Mouse (Mus musculus) limb, embryonic 15.5 days (tissue): ENCODE measurements around the gene Kcnk1. TPM values are rescaled to one million over a fixed set of nuclear protein-coding genes. Genes with fewer than 3 reads are reported as not detected.
A peak's percentile ranks its signal among the peaks of the same experiment; 100 is the strongest.

Source experiments
- ATAC-seq: fragments of 200-750 bp; cut with Nextera tagmentation; 2 replicates; pipeline ENCODE4 v1.8.0; 2017; ENCODE audit warnings: low read depth, moderate TSS enrichment; ENCODE audit not compliant: insufficient number of reproducible peaks, low FRiP score, low TSS enrichment
- H3K27ac ChIP-seq: fragments of 300-500 bp; sonication (generic); 2 replicates; pipeline ENCODE4 v1.5.1; 2015; ENCODE audit warnings: moderate library complexity, mild to moderate bottlenecking, inconsistent platforms
- H3K27me3 ChIP-seq: fragments of 300-500 bp; sonication (generic); 2 replicates; pipeline ENCODE4 v1.6.1; 2015; ENCODE audit warnings: inconsistent platforms
- H3K36me3 ChIP-seq: fragments of 300-500 bp; sonication (generic); 2 replicates; pipeline ENCODE4 v1.6.1; 2015; ENCODE audit warnings: inconsistent platforms
- H3K4me1 ChIP-seq: fragments of 300-500 bp; sonication (generic); 2 replicates; pipeline ENCODE4 v1.6.1; 2015; ENCODE audit warnings: inconsistent platforms
- H3K4me2 ChIP-seq: fragments of 300-500 bp; sonication (generic); 2 replicates; pipeline ENCODE4 v1.6.1; 2015; ENCODE audit warnings: mild to moderate bottlenecking, inconsistent platforms
- H3K4me3 ChIP-seq: fragments of 300-500 bp; sonication (generic); 2 replicates; pipeline ENCODE4 v1.5.1; 2015; ENCODE audit warnings: mild to moderate bottlenecking, inconsistent platforms
- H3K9ac ChIP-seq: fragments of 300-500 bp; sonication (generic); 2 replicates; pipeline ENCODE4 v1.6.1; 2015; ENCODE audit warnings: inconsistent platforms
- H3K9me3 ChIP-seq: fragments of 300-500 bp; sonication (generic); 2 replicates; pipeline ENCODE4 v1.6.1; 2016; ENCODE audit warnings: inconsistent platforms
- WGBS: fragments of 180-500 bp; shearing (Covaris S2); methylation state at CpG from one replicate; pipeline ENCODE4 v1.1.7; 2015; 5-methylcytosine and 5-hydroxymethylcytosine counted together
- polyA plus RNA-seq: library from polyadenylated mRNA; unstranded; fragments of >200 nt; fragmentation: Nextera tagmentation; extraction: Ambion mirVana; gene quantifications from 2 replicates; pipeline ENCODE4 v1.2.1, GENCODE M21; 2015

The Kcnk1 gene
- polyA plus RNA-seq = 25.7 and 25.8 TPM in 2 replicates

DNA sequence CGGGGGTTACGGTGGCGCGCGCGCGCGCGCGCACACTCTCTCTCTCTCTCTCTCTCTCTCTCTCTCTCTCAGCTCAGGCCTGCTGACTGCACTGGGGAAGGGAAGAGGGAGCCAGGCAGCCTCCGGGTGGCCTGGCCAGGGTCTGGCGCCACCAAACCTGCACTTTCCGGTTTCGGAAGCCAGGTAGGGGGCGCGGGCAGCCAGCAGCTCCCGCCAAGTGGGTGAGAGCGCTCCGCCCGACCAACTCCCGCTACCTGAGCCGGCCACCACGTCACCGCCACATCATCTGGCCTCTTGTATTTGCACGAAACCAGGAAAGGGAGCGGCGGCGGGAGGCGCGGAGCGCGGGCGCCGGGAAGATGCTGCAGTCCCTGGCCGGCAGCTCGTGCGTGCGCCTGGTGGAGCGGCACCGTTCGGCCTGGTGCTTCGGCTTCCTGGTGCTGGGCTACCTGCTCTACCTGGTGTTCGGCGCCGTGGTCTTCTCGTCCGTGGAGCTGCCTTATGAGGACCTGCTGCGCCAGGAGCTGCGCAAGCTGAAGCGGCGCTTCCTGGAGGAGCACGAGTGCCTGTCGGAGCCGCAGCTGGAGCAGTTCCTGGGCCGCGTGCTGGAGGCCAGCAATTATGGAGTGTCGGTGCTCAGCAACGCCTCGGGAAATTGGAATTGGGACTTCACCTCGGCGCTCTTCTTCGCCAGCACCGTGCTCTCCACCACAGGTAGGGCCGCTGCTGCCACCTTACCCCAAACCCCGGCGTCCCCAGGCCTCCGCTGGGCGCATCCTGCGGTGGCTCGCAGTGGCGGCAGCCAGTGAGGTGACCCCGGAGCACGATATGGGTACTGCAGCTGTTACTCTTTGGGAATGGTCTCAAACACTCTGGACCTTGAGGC is at the start of gene Kcnk1:
TSS of gene Kcnk1 (plus strand) at position 70 of the 886 bp plus-strand sequence.
- H3K27ac ChIP-seq = peak within 1 kb of the TSS; percentile 70
- no peaks in the 10 kb centered on the region for H3K9me3 ChIP-seq
- peak within 1 kb of the TSS; percentile 54 for H3K9ac ChIP-seq
- H3K4me3 ChIP-seq = peak within 1 kb of the TSS; percentile 64
- peak within 1 kb of the TSS; percentile 89 for H3K4me2 ChIP-seq
- H3K27me3 ChIP-seq = peaks cover 6% of the 10 kb centered on the region
- under 1% methylated on average over 70 of the region's 73 CpGs for WGBS
- H3K4me1 ChIP-seq = peaks cover 31% of the 10 kb centered on the region
- ATAC-seq = peak; percentile 27; the same call in 1 of the 2 replicates
- no peaks in the 10 kb centered on the region for H3K36me3 ChIP-seq

- peaks cover 8% of the 10 kb centered on the region for H3K27me3 ChIP-seq
- no peak overlapping the region for H3K9ac ChIP-seq
- H3K9me3 ChIP-seq = no peaks in the 10 kb centered on the region
- WGBS = 80% methylated on average over 9 of the region's 9 CpGs
- ATAC-seq = no peak
- H3K36me3 ChIP-seq = no peaks in the 10 kb centered on the region
- H3K27ac ChIP-seq = no peak overlapping the region
- H3K4me2 ChIP-seq = no peak overlapping the region
- H3K4me1 ChIP-seq = peaks cover 2% of the 10 kb centered on the region; the same call in 1 of the 2 replicates
- H3K4me3 ChIP-seq = no peak overlapping the region
Observed at GRCm38 (mm10) chr8:125948696-125949308, 46.2 kb upstream of the Kcnk1 start.

DNA sequence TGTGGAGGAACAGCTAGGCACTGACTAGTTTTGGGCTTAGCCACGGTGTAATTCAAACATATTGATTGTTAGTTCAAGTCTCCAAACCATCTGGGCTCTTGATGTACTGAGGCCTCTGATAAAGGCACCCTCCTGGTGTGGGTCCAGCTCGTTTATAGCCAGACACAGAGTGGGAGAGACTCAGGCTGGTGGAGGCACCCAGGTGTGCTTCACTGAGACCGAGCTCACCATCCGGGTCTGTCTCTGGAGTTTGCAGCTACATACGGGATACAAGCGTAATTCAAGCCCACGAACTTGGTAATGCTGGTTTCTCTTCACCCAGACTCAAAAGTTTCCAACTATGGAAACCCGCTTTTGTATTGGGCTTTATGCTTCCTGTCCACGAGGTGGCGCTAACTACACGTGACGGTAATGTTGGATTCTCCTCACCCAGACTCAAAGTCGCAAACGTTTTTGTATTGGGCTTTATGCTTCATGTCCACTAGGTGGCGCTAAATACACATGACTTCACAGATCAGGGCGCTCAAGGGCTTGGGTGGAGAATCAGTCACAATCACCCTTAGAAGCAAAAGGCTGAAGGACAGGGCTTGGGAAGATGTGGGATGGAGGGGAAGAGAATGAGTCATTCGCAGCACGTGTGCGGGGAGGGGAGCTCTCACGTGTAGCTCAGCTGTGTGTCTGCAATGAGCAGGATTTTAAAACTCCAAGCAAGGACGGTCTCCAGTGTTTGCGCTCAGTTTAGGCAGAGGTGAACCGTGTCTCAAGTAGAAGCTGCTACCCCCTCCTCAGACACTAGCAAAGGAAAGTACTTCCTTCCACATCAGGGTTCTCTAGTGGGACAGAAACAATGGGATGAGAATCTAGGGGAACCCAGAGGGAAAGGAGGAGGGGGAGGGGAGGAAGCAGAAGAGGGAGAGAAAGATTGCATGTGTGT is 44.7 kb upstream of the Kcnk1 start:
- Histone ChIP-seq H3K4me3 (no peak overlapping the region), H3K4me1 (peaks cover 2% of the 10 kb centered on the region; the same call in 1 of the 2 replicates), H3K27ac (no peak overlapping the region), H3K9ac (no peak overlapping the region), H3K9me3 (no peaks in the 10 kb centered on the region), H3K27me3 (peaks cover 8% of the 10 kb centered on the region), H3K36me3 (no peaks in the 10 kb centered on the region), H3K4me2 (no peak overlapping the region)
- ATAC-seq = peak; percentile 45; the same call in 1 of the 2 replicates
- WGBS = 18% methylated on average over 23 of the region's 23 CpGs

DNA sequence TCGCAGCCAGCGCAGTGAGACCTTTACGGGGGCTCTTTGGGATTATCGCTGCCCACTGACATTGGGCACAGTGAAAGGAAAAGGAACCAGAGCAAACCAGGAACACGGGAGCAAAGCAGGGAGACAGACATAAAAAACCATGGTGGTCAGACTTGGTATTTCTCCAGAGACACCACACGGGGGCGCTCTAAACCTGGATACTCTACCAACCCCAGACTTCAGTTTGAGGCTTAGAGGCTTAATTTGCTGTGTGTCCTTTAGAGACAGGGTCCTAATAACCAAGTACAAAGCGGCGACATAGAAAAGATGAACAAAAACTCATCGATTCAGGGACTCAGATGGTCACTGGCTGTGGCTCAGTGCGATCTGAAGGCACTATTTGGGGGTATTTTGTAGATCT is 39.3 kb upstream of the Kcnk1 start:
- Histone ChIP-seq H3K9me3 (no peaks in the 10 kb centered on the region), H3K9ac (no peak overlapping the region), H3K36me3 (no peaks in the 10 kb centered on the region), H3K4me1 (no peaks in the 10 kb centered on the region; the same call in 1 of the 2 replicates), H3K4me3 (0 out of 2 replicates have a peak overlapping the region, but pooled peaks have one; percentile 5), H3K27me3 (peaks cover 8% of the 10 kb centered on the region), H3K4me2 (no peak overlapping the region), H3K27ac (no peak overlapping the region)
- WGBS = 10% methylated on average over 11 of the region's 11 CpGs
- no peak for ATAC-seq

- Histone ChIP-seq H3K9me3 (no peaks in the 10 kb centered on the region), H3K27me3 (peaks cover 4% of the 10 kb centered on the region), H3K27ac (no peak overlapping the region), H3K36me3 (no peaks in the 10 kb centered on the region), H3K4me1 (no peaks in the 10 kb centered on the region; the same call in 1 of the 2 replicates), H3K4me2 (no peak overlapping the region), H3K9ac (no peak overlapping the region), H3K4me3 (no peak overlapping the region)
- ATAC-seq = no peak
- 66% methylated on average over 9 of the region's 9 CpGs for WGBS
Observed at GRCm38 (mm10) chr8:125956796-125957195, 38.2 kb upstream of the Kcnk1 start.

- ATAC-seq = no peak
- Histone ChIP-seq H3K27me3 (no peaks in the 10 kb centered on the region), H3K27ac (no peak overlapping the region), H3K4me2 (no peak overlapping the region), H3K36me3 (no peaks in the 10 kb centered on the region), H3K4me3 (no peak overlapping the region), H3K4me1 (no peaks in the 10 kb centered on the region; the same call in 1 of the 2 replicates), H3K9ac (no peak overlapping the region), H3K9me3 (no peaks in the 10 kb centered on the region)
- 28% methylated on average over 13 of the region's 13 CpGs for WGBS
Observed at GRCm38 (mm10) chr8:125957226-125957993, 37.6 kb upstream of the Kcnk1 start.

GRCm38 (mm10) chr8:125957994-125958368 is 37.0 kb upstream of the Kcnk1 start:
- Histone ChIP-seq H3K9ac (no peak overlapping the region), H3K27me3 (no peaks in the 10 kb centered on the region; the same call in 1 of the 2 replicates), H3K4me1 (no peaks in the 10 kb centered on the region; the same call in 1 of the 2 replicates), H3K36me3 (no peaks in the 10 kb centered on the region), H3K9me3 (no peaks in the 10 kb centered on the region), H3K4me2 (no peak overlapping the region), H3K27ac (no peak overlapping the region), H3K4me3 (no peak overlapping the region)
- WGBS = 46% methylated on average over 1 of the region's 1 CpGs
- ATAC-seq = no peak

DNA sequence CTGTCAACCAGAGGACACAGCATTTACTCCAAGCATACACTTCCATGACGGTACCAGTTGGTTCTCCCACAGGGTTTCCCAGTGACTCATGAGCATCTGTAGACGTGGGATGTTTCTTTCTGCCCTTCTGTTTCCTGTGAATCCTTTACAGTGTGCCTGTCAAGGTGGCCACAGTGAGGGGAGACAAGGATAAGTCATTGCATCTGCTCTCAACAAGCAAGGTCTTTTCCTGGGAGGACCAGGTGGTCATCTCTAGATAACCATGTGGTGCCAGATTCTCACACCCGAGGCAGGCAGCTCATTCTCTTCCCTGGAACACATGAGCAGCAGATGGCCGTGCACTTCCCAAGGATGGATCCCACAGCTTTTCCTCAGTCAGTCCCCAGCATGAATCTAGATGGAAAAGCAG is 35.6 kb upstream of the Kcnk1 start:
- Histone ChIP-seq H3K36me3 (no peaks in the 10 kb centered on the region), H3K9ac (no peak overlapping the region), H3K27me3 (peaks cover 10% of the 10 kb centered on the region), H3K4me2 (no peak overlapping the region), H3K9me3 (no peaks in the 10 kb centered on the region), H3K27ac (no peak overlapping the region), H3K4me1 (peaks cover 5% of the 10 kb centered on the region; the same call in 1 of the 2 replicates), H3K4me3 (no peak overlapping the region)
- 47% methylated on average over 4 of the region's 4 CpGs for WGBS
- no peak for ATAC-seq

- ATAC-seq = no peak
- H3K9ac ChIP-seq = no peak overlapping the region
- H3K9me3 ChIP-seq = no peaks in the 10 kb centered on the region
- peaks cover 17% of the 10 kb centered on the region for H3K27me3 ChIP-seq
- H3K27ac ChIP-seq = no peak overlapping the region
- H3K4me1 ChIP-seq = peaks cover 5% of the 10 kb centered on the region; the same call in 1 of the 2 replicates
- H3K36me3 ChIP-seq = no peaks in the 10 kb centered on the region
- H3K4me3 ChIP-seq = no peak overlapping the region
- 82% methylated on average over 8 of the region's 8 CpGs for WGBS
- no peak overlapping the region for H3K4me2 ChIP-seq
Observed at GRCm38 (mm10) chr8:125960037-125960436, 34.9 kb upstream of the Kcnk1 start.

GRCm38 (mm10) chr8:125961790-125962189 is 33.2 kb upstream of the Kcnk1 start:
- no peak for ATAC-seq
- no peaks in the 10 kb centered on the region for H3K9me3 ChIP-seq
- no peak overlapping the region for H3K4me2 ChIP-seq
- no peak overlapping the region for H3K9ac ChIP-seq
- H3K4me3 ChIP-seq = no peak overlapping the region
- WGBS = 69% methylated on average over 6 of the region's 6 CpGs
- H3K4me1 ChIP-seq = peaks cover 5% of the 10 kb centered on the region; the same call in 1 of the 2 replicates
- peaks cover 17% of the 10 kb centered on the region for H3K27me3 ChIP-seq
- H3K36me3 ChIP-seq = no peaks in the 10 kb centered on the region
- no peak overlapping the region for H3K27ac ChIP-seq
